Mouse (Mus musculus) cortical plate, adult 2 months (tissue): Measurements from ENCODE around the gene Snx1.

Source experiments
- CTCF ChIP-seq: fragments of 200-500 bp; IDR thresholded peaks from 2 replicates; pipeline ENCODE4 v1.5.1; 2011; ENCODE audit warnings: mild to moderate bottlenecking, control low read depth, low read length; ENCODE audit not compliant: insufficient read depth; ENCODE audit errors: extremely low read depth
- POLR2A ChIP-seq: fragments of 200-500 bp; IDR thresholded peaks from 2 replicates; pipeline ENCODE4 v1.6.1; 2011; ENCODE audit warnings: mild to moderate bottlenecking, low read length, control low read depth; ENCODE audit not compliant: insufficient read depth; ENCODE audit errors: extremely low read depth

GRCm38 (mm10) chr9:66171275-66171921 is 45.0 kb upstream of the Snx1 start:
- TF ChIP-seq POLR2A: no peak
- no peak for TF ChIP-seq CTCF
